Mouse (Mus musculus): ENCODE measurements around the gene Ctrc. TPM values are rescaled to one million over a fixed set of nuclear protein-coding genes. Genes with fewer than 3 reads are reported as not detected.

Gene Ctrc
- polyA plus RNA-seq, 1 experiment from 2014 or later, result not detected

DNA sequence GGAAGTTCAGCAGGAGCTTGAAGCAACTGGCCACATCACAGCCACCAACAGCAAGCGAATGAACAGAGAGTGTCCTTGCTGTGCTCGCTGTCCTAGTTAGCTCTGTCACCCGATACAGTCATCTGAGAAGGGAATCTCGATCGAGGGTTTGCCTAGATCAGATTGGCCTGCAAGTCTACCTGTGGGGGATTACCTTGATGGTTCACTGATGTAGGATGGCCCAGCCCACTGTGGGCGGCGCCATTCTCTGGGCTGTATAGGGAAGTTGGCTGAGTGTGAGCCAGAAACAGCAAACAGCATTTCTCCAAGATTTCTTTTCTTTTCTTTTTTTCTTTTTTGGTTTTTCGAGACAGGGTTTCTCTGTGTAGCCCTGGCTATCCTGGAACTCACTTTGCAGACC lies 18.3 kb upstream of the Ctrc start:
- H3K9me3 ChIP-seq (ENCODE audit: low read length), result no peaks in the 10 kb centered on the region
- TF ChIP-seq CTCF (IDR thresholded peaks at IDR 0.05; ENCODE audit: low read depth) (no peak), EP300 (IDR thresholded peaks at IDR 0.05; ENCODE audit: low read depth) (no peak)

DNA sequence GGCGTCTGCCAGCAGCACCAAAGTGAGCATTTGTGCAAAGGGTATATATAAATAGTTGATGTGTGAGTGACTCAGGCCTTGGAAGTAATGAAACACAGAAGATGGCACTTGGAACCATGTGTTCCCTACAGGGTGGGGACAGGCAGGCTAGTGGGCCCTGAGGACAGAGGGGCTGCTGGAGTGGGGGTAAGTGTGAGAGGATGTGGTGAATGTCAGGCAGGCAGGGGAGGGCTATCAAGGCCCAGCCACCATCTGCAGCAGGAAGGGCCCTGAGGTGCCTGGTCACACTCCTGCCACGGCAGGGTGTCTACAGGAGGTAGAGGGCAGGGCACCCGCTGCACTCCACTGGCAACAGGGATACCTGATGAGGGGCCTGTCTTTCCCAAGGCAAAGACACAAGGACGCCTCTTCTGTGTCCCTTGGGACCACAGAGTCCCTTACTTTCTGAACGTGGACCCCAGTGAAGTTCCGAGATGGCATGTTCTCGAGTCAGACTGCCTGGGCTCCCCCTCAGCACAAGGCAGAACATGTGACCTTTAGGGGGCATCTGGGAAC lies 17.6 kb upstream of the Ctrc start:
- Histone ChIP-seq H3K27me3 (ENCODE audit: insufficient read depth, low read length) (no peaks in the 10 kb centered on the region), H3K36me3 (replicated peaks; ENCODE audit: insufficient read depth, low read length) (peaks cover 25% of the 10 kb centered on the region), H3K4me1 (ENCODE audit: insufficient read depth) (peaks cover 26% of the 10 kb centered on the region), H3K9ac (replicated peaks) (no peak overlapping the region), H3K4me2 (ENCODE audit: low read depth, low read length) (no peak overlapping the region), H3K4me3 (ENCODE audit: low read depth, low read length) (no peak overlapping the region), H3K27ac (ENCODE audit: low read depth) (no peak overlapping the region), H3K9me3 (ENCODE audit: low read length) (no peaks in the 10 kb centered on the region)
- TF ChIP-seq EP300 (IDR thresholded peaks at IDR 0.05; ENCODE audit: low read depth) (no peak), CTCF (IDR thresholded peaks at IDR 0.05; ENCODE audit: low read depth) (no peak)
- WGBS (ENCODE audit: insufficient replicate concordance), result 84% methylated on average over 7 of the region's 7 CpGs
- ATAC-seq (no peak), DNase-seq (no peak)

More for the DNA sequence above, 18.3 kb upstream of the Ctrc start:
- Histone ChIP-seq H3K36me3 (replicated peaks; ENCODE audit: insufficient read depth, low read length) (peaks cover 27% of the 10 kb centered on the region), H3K4me3 (ENCODE audit: low read depth, low read length) (no peak overlapping the region), H3K4me1 (ENCODE audit: insufficient read depth) (peaks cover 29% of the 10 kb centered on the region), H3K9ac (replicated peaks) (no peak overlapping the region), H3K27me3 (ENCODE audit: insufficient read depth, low read length) (no peaks in the 10 kb centered on the region), H3K4me2 (ENCODE audit: low read depth, low read length) (no peak overlapping the region), H3K27ac (ENCODE audit: low read depth) (no peak overlapping the region)
- DNase-seq, result no peak
- 92% methylated on average over 8 of the region's 8 CpGs for WGBS (ENCODE audit: insufficient replicate concordance)
- ATAC-seq, result no peak

DNA sequence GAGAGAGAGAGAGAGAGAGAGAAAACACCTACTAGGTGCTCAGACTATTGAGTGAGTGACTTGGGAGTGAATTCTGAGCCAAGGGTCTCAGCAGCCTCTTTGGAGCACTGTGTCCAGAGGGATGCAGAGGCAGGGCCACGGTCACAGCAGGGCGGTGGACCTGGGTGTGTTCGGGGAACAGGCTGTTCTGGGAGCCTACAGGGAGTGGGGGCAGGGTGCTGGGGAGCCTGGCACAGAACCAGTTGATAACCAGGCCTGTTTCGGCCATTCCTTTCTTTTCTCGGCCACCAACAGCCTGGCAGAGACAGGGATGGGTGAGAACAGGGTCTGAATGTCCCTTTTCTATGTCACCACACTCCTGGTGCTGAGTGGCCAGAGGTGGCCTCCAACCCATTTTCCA lies 16.7 kb upstream of the Ctrc start:
- DNase-seq (no peak), ATAC-seq (no peak)
- Histone ChIP-seq H3K4me2 (ENCODE audit: low read depth, low read length) (no peak overlapping the region), H3K4me1 (ENCODE audit: insufficient read depth) (peaks cover 26% of the 10 kb centered on the region), H3K9me3 (ENCODE audit: low read length) (no peaks in the 10 kb centered on the region), H3K27me3 (ENCODE audit: insufficient read depth, low read length) (no peaks in the 10 kb centered on the region), H3K9ac (replicated peaks) (no peak overlapping the region), H3K27ac (ENCODE audit: low read depth) (no peak overlapping the region), H3K4me3 (ENCODE audit: low read depth, low read length) (no peak overlapping the region), H3K36me3 (replicated peaks; ENCODE audit: insufficient read depth, low read length) (peaks cover 25% of the 10 kb centered on the region)
- TF ChIP-seq CTCF (IDR thresholded peaks at IDR 0.05; ENCODE audit: low read depth) (no peak), EP300 (IDR thresholded peaks at IDR 0.05; ENCODE audit: low read depth) (no peak)
- WGBS (ENCODE audit: insufficient replicate concordance), result 90% methylated on average over 5 of the region's 5 CpGs

GRCm38 (mm10) chr4:141861591-141862295 lies 15.6 kb upstream of the Ctrc start:
- Histone ChIP-seq H3K36me3 (replicated peaks; ENCODE audit: insufficient read depth, low read length) (peaks cover 25% of the 10 kb centered on the region), H3K4me1 (ENCODE audit: insufficient read depth) (peaks cover 20% of the 10 kb centered on the region), H3K9me3 (ENCODE audit: low read length) (no peaks in the 10 kb centered on the region), H3K4me2 (ENCODE audit: low read depth, low read length) (no peak overlapping the region), H3K27me3 (ENCODE audit: insufficient read depth, low read length) (no peaks in the 10 kb centered on the region), H3K9ac (replicated peaks) (no peak overlapping the region), H3K27ac (ENCODE audit: low read depth) (0 out of 2 replicates have a peak overlapping the region, but pooled peaks have one; percentile 11), H3K4me3 (ENCODE audit: low read depth, low read length) (no peak overlapping the region)
- TF ChIP-seq EP300 (IDR thresholded peaks at IDR 0.05; ENCODE audit: low read depth) (no peak), CTCF (IDR thresholded peaks at IDR 0.05; ENCODE audit: low read depth) (no peak)
- no peak for ATAC-seq
- DNase-seq, result no peak
- 71% methylated on average over 17 of the region's 17 CpGs for WGBS (ENCODE audit: insufficient replicate concordance)

DNA sequence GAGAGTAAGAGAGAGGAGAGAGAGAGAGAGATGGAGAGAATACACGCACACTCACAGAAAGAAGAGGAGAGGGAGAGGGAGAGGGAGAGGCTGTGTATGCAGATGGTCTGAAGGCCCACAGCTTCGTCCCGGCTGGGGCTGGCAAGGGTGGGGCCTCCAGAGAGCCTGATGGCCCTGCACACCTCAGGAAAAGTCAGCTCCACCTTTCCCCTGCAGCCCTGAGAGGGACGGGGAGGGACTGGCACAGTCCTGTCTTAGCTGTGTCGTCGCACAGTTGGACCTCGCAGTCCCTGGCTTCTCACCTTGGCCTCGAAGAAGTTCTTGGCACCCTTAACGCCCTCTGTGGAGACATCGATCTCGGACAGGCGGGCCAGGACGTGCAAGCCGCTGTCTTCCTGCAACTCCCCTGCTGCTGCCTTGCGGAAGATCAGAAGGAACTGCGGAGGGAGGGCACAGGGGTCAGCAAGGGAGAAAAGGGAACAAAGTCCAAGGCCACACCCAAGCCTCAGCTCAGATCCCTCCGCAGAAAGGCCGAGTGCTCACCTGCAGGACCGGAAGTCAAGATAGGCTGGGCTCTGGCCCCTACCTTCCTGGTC lies 14.2 kb upstream of the Ctrc start:
- Histone ChIP-seq H3K36me3 (replicated peaks; ENCODE audit: insufficient read depth, low read length) (peaks cover 23% of the 10 kb centered on the region), H3K27me3 (ENCODE audit: insufficient read depth, low read length) (no peaks in the 10 kb centered on the region), H3K9me3 (ENCODE audit: low read length) (no peaks in the 10 kb centered on the region), H3K4me2 (ENCODE audit: low read depth, low read length) (no peak overlapping the region), H3K9ac (replicated peaks) (no peak overlapping the region), H3K4me3 (ENCODE audit: low read depth, low read length) (no peak overlapping the region), H3K4me1 (ENCODE audit: insufficient read depth) (peaks cover 11% of the 10 kb centered on the region), H3K27ac (ENCODE audit: low read depth) (peak overlapping the region; percentile 39; the same call in 1 of the 2 replicates)
- no peak for TF ChIP-seq EP300 (IDR thresholded peaks at IDR 0.05; ENCODE audit: low read depth)
- TF ChIP-seq CTCF (IDR thresholded peaks at IDR 0.05; ENCODE audit: low read depth), result no peak
- 74% methylated on average over 19 of the region's 19 CpGs for WGBS (ENCODE audit: insufficient replicate concordance)
- no peak for ATAC-seq
- no peak for DNase-seq

GRCm38 (mm10) chr4:141859351-141859750 lies 13.2 kb upstream of the Ctrc start:
- H3K9ac ChIP-seq (replicated peaks), result no peak overlapping the region
- no peaks in the 10 kb centered on the region for H3K27me3 ChIP-seq (ENCODE audit: insufficient read depth, low read length)
- H3K27ac ChIP-seq (ENCODE audit: low read depth), result no peak overlapping the region
- no peak overlapping the region for H3K4me2 ChIP-seq (ENCODE audit: low read depth, low read length)
- TF ChIP-seq CTCF (IDR thresholded peaks at IDR 0.05; ENCODE audit: low read depth), result no peak
- TF ChIP-seq EP300 (IDR thresholded peaks at IDR 0.05; ENCODE audit: low read depth), result no peak
- H3K4me3 ChIP-seq (ENCODE audit: low read depth, low read length), result no peak overlapping the region
- peaks cover 23% of the 10 kb centered on the region for H3K36me3 ChIP-seq (replicated peaks; ENCODE audit: insufficient read depth, low read length)
- WGBS (ENCODE audit: insufficient replicate concordance), result 95% methylated on average over 13 of the region's 14 CpGs
- DNase-seq (no peak), ATAC-seq (no peak)
- H3K4me1 ChIP-seq (ENCODE audit: insufficient read depth), result peaks cover 4% of the 10 kb centered on the region; the same call in 1 of the 2 replicates
- H3K9me3 ChIP-seq (ENCODE audit: low read length), result no peaks in the 10 kb centered on the region
